Mouse (Mus musculus) adrenal gland, postnatal 0 days (tissue): ENCODE data around the gene Kif2c. TPM values are rescaled to one million over a fixed set of nuclear protein-coding genes. Genes with fewer than 3 reads are reported as not detected.

ENCODE experiments used
- microRNA-seq: library from miRNA; unstranded; fragments of <30 nt; microRNA quantifications from one replicate; pipeline ENCODE4, GENCODE M21; 2016; ENCODE audit warnings: borderline replicate concordance; ENCODE audit not compliant: insufficient number of aligned reads
- polyA plus RNA-seq: library from polyadenylated mRNA; unstranded; fragments of >200 nt; fragmentation: Nextera tagmentation; extraction: Ambion mirVana; gene quantifications from 2 replicates; pipeline ENCODE4 v1.2.1, GENCODE M21; 2015

The Kif2c gene
- 9.8 and 11.7 TPM in 2 replicates for polyA plus RNA-seq

GRCm38 (mm10) chr4:117181863-117182758 is at the start of gene Kif2c:
Kif2c (minus strand) TSS chr4:117182639.

DNA sequence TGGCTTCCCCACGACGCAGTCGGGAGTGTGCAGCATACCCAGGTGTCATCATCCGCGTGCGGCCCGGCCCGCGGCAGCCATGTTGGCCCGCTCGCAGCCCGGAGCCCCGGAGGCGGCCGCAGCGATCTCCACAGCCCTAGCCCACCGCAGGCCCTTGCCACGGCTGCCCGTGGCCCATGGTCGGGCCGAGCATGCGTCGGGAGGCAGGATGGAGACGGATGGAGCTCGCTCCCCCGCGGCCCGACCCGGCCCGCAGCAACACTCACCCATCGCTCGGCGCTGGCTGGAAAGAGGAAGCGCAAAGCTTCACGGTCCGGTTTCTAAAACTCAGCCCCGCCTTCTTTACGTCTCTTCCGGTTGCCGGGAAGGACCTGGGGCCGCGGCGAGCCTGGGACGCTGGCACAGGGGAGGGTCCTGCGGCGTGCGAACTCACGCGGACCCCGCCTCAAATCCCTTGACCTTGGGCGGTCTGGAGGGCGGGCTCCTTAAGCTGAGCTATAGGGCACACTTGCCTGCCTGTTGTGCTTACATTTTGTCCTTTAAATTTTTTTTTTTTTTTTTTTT is 26.6 kb downstream of the Kif2c start, which contains the start of gene Rps8:
TSS of gene Rps8 (minus strand) at position 452 of the 564 bp plus-strand sequence.

GRCm38 (mm10) chr4:117133817-117134600 is 48.4 kb downstream of the Kif2c start, which contains the start of gene Plk3:
Plk3 (minus strand) TSS chr4:117133963.

DNA sequence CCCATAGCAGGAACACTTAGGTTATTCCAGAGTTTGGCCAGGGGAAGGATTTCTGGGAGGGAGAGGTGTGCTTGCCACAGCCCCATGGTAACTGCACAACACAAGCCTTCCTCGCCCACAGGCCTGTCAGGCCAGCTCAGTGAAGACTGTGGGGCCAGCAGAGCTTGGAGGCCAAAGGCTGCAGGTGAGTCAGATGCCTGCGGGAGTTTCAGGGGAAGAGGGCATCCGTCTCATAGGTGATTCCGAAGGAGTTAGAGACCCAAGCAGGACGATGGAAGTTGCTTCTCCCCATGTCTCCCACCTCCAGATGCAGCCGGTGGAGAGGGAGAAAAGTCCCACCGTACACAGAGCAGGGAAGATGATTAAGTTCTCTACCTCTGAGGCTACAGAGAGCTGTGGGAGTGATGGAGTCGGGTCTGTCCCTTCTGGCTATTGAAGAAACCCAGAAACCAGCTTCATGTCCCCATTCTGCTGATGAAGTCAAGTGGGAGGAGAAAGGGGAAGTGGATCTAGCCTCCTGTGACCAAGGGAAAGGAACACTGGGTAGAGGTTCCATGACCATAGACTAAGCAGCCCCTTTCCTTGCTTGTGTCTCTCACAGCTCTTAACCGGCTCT is 55.7 kb downstream of the Kif2c start, which contains the start of gene Tctex1d4:
TSS of gene Tctex1d4 (plus strand) at position 120 of the 616 bp plus-strand sequence.

DNA sequence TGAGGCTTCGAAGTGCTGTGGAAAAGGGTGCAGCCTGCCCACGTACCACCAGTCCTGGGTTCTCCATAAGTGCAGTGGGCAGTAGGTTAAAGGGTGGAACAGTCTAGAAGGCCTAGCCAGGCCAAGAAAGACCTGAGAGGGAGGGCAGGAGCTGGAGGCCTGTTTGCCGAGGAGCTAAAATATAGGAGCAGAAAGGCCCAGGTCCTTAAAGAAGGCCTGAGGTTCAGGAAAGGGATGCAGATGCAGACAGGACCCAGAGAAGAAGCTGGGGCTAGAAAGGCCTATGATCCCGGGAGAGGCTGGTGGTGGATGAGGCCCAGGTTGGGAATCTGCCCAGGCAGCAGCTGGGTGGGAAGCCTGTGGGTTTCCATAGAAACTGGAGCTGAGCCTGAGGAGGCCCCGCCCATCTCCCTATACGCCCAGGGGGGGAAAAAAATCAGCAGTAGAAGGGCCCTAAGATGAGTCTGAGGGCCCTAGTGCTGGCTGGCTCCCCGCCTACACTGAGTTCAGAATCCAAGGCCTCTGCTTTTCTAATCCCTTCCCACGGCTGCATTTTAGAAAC is 57.0 kb downstream of the Kif2c start, which contains the start of gene Btbd19:
TSS of gene Btbd19 (minus strand) at position 378 of the 562 bp plus-strand sequence.

Small RNA genes within 50 kb of the gene (microRNA-seq; reads per million reads assigned to microRNA genes)
- not detected for gene Gm22398

Other genes starting within 250 kb of the Kif2c start
- 141 and 167 TPM in 2 replicates for gene Urod, start 188.2 kb downstream of the Kif2c start, polyA plus RNA-seq
- 8.5 and 10.9 TPM in 2 replicates for gene Hectd3, start 187.3 kb downstream of the Kif2c start, polyA plus RNA-seq
- gene Eif2b3, start 163.2 kb downstream of the Kif2c start, polyA plus RNA-seq, result 30.3 and 40.1 TPM in 2 replicates
- 5.0 and 8.7 TPM in 2 replicates for gene Ptch2, start 86.6 kb downstream of the Kif2c start, polyA plus RNA-seq
- 4.0 and 4.5 TPM in 2 replicates for gene Btbd19, start 56.9 kb downstream of the Kif2c start, polyA plus RNA-seq
- not detected in 2 replicates for gene Tctex1d4, start 55.8 kb downstream of the Kif2c start, polyA plus RNA-seq
- 3.9 and 4.4 TPM in 2 replicates for gene Plk3, start 48.7 kb downstream of the Kif2c start, polyA plus RNA-seq
- gene Rps8, start 26.4 kb downstream of the Kif2c start, polyA plus RNA-seq, result 683 and 836 TPM in 2 replicates
- 51.8 and 102 TPM in 2 replicates for gene Tmem53, start 69.3 kb upstream of the Kif2c start, polyA plus RNA-seq
- gene Armh1, start 69.5 kb upstream of the Kif2c start, polyA plus RNA-seq, result 1.7 and 1.8 TPM in 2 replicates